Mouse (Mus musculus) left cerebral cortex, adult 18-20 months (tissue): ENCODE data around the gene Mapkapk2. TPM values are rescaled to one million over a fixed set of nuclear protein-coding genes. Genes with fewer than 3 reads are reported as not detected.
A peak's percentile ranks its signal among the peaks of the same experiment; 100 is the strongest.

ENCODE experiments used
- DNase-seq, 2 experiments: peaks; one replicate each; pipeline ENCODE4 v3.0.0; 2021 to 2022; ENCODE audit warnings: low spot score in 2 of 2, mixed read lengths in 1 of 2
- total RNA-seq, 2 experiments: library from RNA; stranded (reverse); gene quantifications; 2 replicates each; pipeline ENCODE4 v1.2.3; 2021

The Mapkapk2 gene
- total RNA-seq, 2 experiments from 2014 or later: 35.8 to 37.2 TPM

- DNase-seq: peak; percentile 74 to 81
Observed at GRCm38 (mm10) chr1:131115932-131116331, 18.3 kb upstream of the Mapkapk2 start.

- DNase-seq: no peak
Observed at GRCm38 (mm10) chr1:131112576-131112975, 14.9 kb upstream of the Mapkapk2 start.

- DNase-seq: no peak
Observed at GRCm38 (mm10) chr1:131110525-131111106, 13.0 kb upstream of the Mapkapk2 start.

- no peak for DNase-seq
Observed at GRCm38 (mm10) chr1:131107575-131108308, 10.1 kb upstream of the Mapkapk2 start.

GRCm38 (mm10) chr1:131103776-131104424 lies 6.3 kb upstream of the Mapkapk2 start:
- no peak for DNase-seq

- no peak for DNase-seq
Observed at GRCm38 (mm10) chr1:131100808-131101207, 3.2 kb upstream of the Mapkapk2 start.

GRCm38 (mm10) chr1:131096803-131097699 lies 575 bp downstream of the Mapkapk2 start:
- peak; percentile 25 to 45 for DNase-seq

- no peak for DNase-seq
Observed at GRCm38 (mm10) chr1:131096132-131096695, 1.4 kb downstream of the Mapkapk2 start.

GRCm38 (mm10) chr1:131095574-131095973 lies 2.1 kb downstream of the Mapkapk2 start:
- peak in 1 of 2 experiments; percentile 18 for DNase-seq

GRCm38 (mm10) chr1:131093889-131094288 lies 3.7 kb downstream of the Mapkapk2 start:
- no peak for DNase-seq

GRCm38 (mm10) chr1:131092846-131093245 lies 4.8 kb downstream of the Mapkapk2 start:
- no peak for DNase-seq

- no peak for DNase-seq
Observed at GRCm38 (mm10) chr1:131092173-131092572, 5.5 kb downstream of the Mapkapk2 start.

- no peak for DNase-seq
Observed at GRCm38 (mm10) chr1:131091481-131091880, 6.1 kb downstream of the Mapkapk2 start.

GRCm38 (mm10) chr1:131090877-131091276 lies 6.7 kb downstream of the Mapkapk2 start:
- DNase-seq: no peak

- no peak for DNase-seq
Observed at GRCm38 (mm10) chr1:131090261-131090660, 7.4 kb downstream of the Mapkapk2 start.

- DNase-seq: no peak
Observed at GRCm38 (mm10) chr1:131089525-131090127, 8.0 kb downstream of the Mapkapk2 start.

- no peak for DNase-seq
Observed at GRCm38 (mm10) chr1:131088547-131088946, 9.1 kb downstream of the Mapkapk2 start.

- DNase-seq: no peak
Observed at GRCm38 (mm10) chr1:131086907-131087306, 10.7 kb downstream of the Mapkapk2 start.

- DNase-seq: no peak
Observed at GRCm38 (mm10) chr1:131085957-131086739, 11.5 kb downstream of the Mapkapk2 start.

GRCm38 (mm10) chr1:131085272-131085671 lies 12.4 kb downstream of the Mapkapk2 start:
- DNase-seq: no peak
